Mouse (Mus musculus): ENCODE measurements around the gene Prr19.

Gene Prr19

GRCm38 (mm10) chr7:25275555-25276298 is 25.5 kb upstream of the Prr19 start:
- DNase-seq: peak in 1 of 2 experiments; percentile 14

GRCm38 (mm10) chr7:25277405-25277804 is 23.8 kb upstream of the Prr19 start:
- DNase-seq: peak in 1 of 2 experiments; percentile 47

DNA sequence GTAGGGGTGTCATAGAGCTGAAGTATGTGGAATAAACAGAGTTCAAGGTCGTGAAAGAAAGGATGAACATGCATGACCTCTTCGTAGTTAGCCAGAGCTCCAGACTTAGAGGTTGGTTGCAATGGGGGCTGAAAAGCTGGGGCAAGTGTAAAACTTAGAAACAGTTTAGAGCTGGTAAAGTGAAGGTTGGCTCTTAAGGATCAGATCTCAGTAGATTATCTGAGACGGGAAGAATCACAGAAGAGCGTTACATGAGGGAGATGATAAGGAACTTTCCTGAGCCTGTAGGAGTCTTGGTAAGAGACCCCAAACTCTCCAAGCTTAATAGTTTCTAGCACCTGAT is 23.2 kb upstream of the Prr19 start:
- no peak for DNase-seq

DNA sequence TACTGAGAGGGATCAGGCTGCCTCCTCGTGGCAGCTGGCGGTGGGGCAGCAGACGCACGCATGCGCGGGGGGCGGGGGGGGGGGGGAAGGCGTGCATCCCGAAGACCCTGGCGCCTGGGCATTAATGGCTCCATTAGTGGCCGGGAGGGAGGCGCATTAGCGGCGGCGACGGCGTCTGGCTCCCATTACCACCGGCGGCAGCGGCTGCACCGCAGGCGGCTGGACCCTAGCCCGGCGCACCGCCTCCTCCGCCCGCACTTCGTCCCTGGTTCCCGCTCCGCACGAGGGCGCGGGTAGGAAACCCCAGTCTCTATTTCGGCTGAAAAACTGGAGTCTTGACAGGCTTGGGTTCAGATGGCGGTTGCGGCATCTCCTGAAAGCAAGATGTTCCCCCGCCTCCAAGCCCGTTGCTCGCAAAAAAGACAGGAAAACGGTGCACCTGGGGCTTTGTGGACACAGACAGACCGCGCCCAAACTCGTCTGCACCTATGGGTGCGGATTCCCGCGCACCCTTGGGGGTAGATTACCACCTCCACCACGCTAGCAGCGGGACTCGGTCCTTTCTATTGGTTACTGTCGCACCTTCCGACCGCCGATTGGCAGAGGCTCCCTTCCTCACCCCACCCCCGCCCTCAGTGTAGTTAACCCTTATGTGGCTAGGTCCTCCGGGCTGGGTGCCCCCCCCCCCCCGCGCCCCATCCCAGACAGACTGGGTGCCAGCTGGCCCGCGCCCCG is 22.7 kb upstream of the Prr19 start:
- DNase-seq: peak; percentile 88 to 95

DNA sequence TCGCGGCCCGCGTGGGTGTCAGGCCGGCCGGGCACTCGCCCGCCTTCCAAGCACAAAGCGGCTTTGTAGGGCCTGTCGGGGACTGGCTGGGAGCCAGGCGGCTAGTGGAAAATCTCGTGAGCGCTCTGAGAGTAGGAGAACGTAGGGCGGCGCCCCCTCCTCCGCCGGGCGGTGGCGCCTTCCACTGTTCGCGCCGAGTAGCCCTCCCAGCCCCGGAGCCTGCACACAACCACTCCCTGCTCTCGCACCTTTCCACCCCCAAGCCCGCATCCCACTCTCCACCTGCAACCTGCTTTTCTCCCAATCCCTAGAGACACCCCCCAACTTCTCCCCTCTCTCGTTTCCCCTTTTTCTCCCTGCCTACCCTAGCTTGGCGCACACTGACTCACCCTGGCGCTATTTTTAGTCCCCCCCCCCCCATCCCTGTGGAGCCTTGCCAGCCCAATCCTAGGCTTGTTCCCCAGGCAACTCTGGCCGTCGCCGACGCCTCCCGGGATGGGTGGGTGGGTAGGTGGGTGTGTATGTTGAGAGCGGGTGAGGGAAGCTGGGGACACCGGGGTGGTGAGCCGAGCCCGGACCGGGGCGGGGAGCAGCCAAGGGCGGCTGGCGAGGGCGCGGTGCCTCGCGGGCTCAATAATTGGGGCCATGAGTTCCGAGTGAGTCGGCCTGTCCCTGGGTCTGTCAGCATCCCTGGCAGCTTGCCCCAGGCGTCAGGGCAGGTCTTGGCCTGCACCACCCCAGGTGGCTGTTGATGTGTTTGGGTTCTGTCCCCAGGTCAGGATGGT is 21.9 kb upstream of the Prr19 start:
- DNase-seq: peak; percentile 87 to 88

GRCm38 (mm10) chr7:25279861-25280791 is 21.1 kb upstream of the Prr19 start:
- peak in 1 of 2 experiments; percentile 47 for DNase-seq

DNA sequence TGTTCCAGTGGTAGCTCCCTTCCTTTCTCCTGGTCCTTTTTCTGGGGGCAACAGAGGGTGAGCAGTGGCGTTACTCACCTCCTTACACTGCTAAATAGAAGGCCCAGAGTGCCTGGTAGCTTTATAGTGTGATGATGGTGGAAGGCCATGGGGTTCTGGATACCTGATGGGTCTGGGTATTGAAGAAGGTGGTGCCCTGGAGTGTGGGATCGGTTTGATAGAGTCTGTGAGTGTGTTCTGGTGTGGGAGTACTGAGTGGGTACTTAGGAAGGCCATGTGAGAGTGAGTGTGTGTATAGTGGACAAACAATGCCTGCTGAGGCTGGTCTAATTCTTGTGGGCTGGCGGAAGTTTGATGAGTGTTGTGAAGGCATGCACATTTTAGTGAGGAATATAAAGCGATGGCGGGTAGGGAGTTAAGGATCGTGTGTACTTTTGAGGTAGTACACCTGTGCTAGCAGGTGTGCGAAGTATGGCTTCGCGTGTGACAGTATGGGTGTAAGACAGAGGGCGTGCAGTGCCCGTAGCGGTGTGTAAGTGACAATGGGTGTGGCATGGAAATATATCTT is 20.0 kb upstream of the Prr19 start:
- no peak for DNase-seq

DNA sequence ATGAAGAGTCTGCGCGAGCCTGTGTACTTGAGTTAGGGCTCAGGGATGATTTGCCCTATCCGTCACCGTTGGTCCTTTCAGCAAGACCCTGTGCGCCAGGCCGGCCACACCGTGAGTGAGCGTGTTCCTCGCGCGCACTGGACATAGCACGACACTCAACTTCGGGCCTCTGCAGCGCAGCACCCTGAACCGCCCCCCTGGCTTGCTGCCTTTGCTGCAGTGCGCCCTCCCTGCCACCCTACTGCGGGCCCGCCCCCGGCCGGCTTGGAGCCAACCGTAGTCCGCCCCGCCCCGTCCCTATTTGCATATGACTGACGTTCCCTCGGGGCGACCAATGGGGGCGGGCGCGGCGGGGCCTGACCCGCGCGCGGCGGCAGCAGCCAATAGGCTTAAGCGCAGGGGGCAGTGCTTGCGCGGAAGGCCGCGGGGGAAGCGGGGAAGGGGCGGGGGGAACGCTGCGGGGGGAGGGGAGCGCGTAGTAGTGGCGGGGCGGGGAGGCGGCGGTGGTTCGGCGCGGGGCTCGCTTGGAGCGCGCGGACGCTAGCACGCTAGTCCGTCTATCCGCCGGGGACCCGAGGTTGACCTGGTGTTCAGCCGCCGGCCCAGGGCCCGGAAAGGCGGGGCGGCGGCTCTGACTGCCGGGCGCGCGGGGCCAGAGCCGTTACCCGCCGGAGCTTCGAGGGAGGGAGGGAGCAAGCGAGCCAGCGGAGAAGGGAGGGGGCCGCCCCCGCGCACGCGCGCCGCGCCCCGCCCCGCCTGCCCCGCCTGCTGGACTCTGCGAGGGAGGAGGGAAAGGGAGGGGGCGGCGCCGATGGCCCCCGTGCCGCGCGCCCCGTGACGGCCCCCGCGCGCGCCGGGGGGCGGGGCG is 19.2 kb upstream of the Prr19 start:
- DNase-seq: peak; percentile 98 to 99

DNA sequence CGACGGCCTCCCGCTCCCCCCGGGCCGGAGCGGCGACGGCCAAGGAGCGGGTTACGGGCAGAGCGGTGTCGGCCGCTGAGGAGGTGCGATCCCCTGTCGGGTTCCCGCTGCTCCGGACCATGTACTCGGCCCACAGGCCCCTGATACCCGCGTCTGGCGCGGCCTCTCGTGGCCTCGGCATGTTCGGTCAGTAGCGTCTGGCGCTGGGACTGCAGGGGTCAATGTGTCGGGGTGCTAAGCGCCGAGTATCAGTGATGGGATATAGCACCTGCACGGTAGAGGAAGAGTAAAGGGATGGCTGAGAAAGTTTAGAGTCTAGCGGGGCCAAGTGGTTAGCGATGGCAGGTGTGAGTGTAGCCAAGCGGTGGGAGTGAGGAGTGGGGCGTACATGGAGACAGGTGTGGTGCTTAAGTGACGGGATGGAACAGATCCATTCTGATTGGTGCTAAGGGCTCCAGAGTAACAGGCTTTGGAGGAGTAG is 18.4 kb upstream of the Prr19 start:
- DNase-seq: peak; percentile 49 to 70

GRCm38 (mm10) chr7:25283637-25284036 is 17.6 kb upstream of the Prr19 start:
- peak in 1 of 2 experiments; percentile 30 for DNase-seq

GRCm38 (mm10) chr7:25284171-25284570 is 17.0 kb upstream of the Prr19 start:
- DNase-seq: no peak

GRCm38 (mm10) chr7:25284766-25285165 is 16.4 kb upstream of the Prr19 start:
- peak in 1 of 2 experiments; percentile 22 for DNase-seq

- DNase-seq: peak in 1 of 2 experiments; percentile 16
Measured at GRCm38 (mm10) chr7:25285511-25286238, 15.5 kb upstream of the Prr19 start.

- DNase-seq: peak in 1 of 2 experiments; percentile 12
Measured at GRCm38 (mm10) chr7:25286989-25287388, 14.2 kb upstream of the Prr19 start.

DNA sequence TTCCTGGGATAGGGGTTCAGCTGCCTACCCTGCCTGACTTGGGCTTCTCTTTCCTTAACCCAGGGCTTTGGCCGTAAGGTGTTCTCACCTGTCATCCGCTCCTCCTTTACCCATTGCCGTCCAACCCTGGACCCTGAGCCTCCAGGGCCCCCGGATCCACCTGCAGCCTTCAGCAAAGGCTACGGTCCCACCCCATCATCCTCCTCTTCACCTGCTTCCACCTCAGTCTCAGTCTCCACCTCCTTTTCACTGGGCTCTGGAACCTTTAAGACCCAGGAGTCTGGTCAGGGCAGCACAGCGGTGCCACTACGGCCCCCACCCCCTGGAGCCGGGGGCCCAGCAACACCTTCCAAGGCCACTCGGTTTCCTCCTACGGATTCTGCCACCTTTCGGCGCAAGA is 13.2 kb upstream of the Prr19 start:
- no peak for DNase-seq

- no peak for DNase-seq
Measured at GRCm38 (mm10) chr7:25288721-25289120, 12.5 kb upstream of the Prr19 start.

DNA sequence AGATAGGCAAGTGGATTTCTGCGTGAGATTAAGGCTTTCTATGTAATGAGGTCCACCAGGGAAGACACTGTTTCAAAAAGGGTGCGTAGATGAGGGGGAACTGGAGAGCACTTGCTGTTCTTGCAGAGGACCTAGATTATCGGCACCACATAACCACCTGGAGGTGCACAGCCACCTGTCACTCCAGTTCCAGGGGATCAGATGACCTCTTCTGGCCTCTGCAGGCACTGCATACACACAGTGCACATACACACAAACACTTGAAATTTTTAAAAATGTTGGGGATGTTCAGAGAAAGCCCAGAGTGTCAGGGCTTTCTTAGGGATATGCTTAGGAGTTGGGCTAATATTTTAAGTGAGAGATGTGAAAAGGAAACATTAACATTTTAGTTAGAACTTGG is 11.3 kb upstream of the Prr19 start:
- peak in 1 of 2 experiments; percentile 1 for DNase-seq

GRCm38 (mm10) chr7:25290463-25290862 is 10.7 kb upstream of the Prr19 start:
- DNase-seq: peak in 1 of 2 experiments; percentile 1

DNA sequence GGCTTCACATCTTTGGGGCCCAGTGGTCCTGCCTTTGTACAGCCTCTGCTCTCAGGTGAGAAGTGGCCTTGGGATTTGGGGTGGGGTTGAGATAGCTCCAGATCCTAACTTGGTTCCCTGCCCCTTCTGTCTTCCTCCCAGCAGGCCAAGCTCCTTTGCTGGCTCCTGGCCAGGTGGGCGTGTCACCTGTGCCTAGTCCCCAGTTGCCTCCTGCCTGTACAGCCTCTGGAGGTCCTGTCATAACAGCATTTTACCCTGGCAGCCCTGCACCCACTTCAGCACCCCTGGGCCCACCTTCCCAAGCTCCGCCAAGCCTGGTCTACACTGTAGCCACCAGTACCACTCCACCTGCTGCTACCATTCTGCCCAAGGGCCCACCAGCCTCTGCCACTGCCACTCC is 10.3 kb upstream of the Prr19 start:
- DNase-seq: peak in 1 of 2 experiments; percentile 3

GRCm38 (mm10) chr7:25292107-25292506 is 9.1 kb upstream of the Prr19 start:
- peak in 1 of 2 experiments; percentile 1 for DNase-seq
